Mouse (Mus musculus) T-helper 2 cell (primary cell): Measurements from ENCODE around the gene Gm28827.
"Not testable (repeated sequence)": the region's sequence is repeated elsewhere in the genome, so short reads cannot be mapped to it uniquely, and the experiment has no call there.

Source experiments
- in situ Hi-C: fragments of 300-600 bp; cut with MboI, MseI; formaldehyde crosslinking; loops from one replicate; pipeline ENCODE4 v1.15.1; 2025; ENCODE audit warnings: high pct_unique_total_duplicates

The Gm28827 gene

DNA sequence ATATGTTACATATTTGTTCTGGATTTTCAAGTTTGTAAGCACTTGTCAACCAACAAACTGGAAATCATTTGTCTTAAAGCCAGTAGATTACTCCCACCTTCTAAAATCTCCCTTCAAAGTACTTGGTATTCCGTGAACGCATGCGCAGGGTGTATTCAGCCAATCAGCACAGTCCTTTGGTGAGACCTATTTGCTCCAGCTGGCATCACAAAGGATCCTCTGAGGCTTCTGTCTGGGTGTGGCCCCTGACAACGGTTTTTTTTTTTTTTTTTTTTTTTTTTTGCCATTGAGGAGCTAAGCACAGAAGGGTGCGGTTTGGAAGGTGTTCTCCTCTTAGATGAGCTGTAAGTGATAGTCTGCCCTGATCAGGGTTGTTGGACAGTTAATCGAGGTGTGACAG is at the start of gene Gm28827:
Gene Gm28827 (plus strand): TSS at position 301 of the 400 bp plus-strand sequence.
- in situ Hi-C loops, result not testable (repeated sequence)
